Mouse (Mus musculus) hindbrain, postnatal 0 days (tissue): ENCODE measurements around the gene Avpr2. TPM values are rescaled to one million over a fixed set of nuclear protein-coding genes. Genes with fewer than 3 reads are reported as not detected.

Experiments
- ATAC-seq: fragments of 200-750 bp; cut with Nextera tagmentation; 2 replicates; pipeline ENCODE4 v1.8.0; 2017; ENCODE audit warnings: mild to moderate bottlenecking, moderate TSS enrichment, moderate library complexity
- DNase-seq: peaks from one replicate; pipeline ENCODE4 v3.0.0-alpha.2; 2015; ENCODE audit warnings: low spot score
- H3K27ac ChIP-seq: fragments of 300-500 bp; sonication (generic); 2 replicates; pipeline ENCODE4 v1.5.1; 2014; ENCODE audit warnings: mild to moderate bottlenecking
- H3K27me3 ChIP-seq: fragments of 300-500 bp; sonication (generic); 2 replicates; pipeline ENCODE4 v1.6.1; 2014; ENCODE audit warnings: low read length, mixed read lengths; ENCODE audit not compliant: insufficient read depth
- H3K36me3 ChIP-seq: fragments of 300-500 bp; sonication (generic); 2 replicates; pipeline ENCODE4 v1.6.1; 2014; ENCODE audit warnings: low read length, mixed read lengths; ENCODE audit not compliant: insufficient read depth
- H3K4me1 ChIP-seq: fragments of 300-500 bp; sonication (generic); 2 replicates; pipeline ENCODE4 v1.6.1; 2014; ENCODE audit warnings: antibody characterized with exemption, low read length, mixed read lengths; ENCODE audit not compliant: insufficient read depth
- H3K4me2 ChIP-seq: fragments of 300-500 bp; sonication (generic); 2 replicates; pipeline ENCODE4 v1.6.1; 2014; ENCODE audit warnings: low read depth, mild to moderate bottlenecking, low read length, moderate library complexity, mixed read lengths
- H3K4me3 ChIP-seq: fragments of 300-500 bp; sonication (generic); 2 replicates; pipeline ENCODE4 v1.5.1; 2014; ENCODE audit warnings: low read length
- H3K9ac ChIP-seq: fragments of 300-500 bp; sonication (generic); replicated peaks from 2 replicates; pipeline ENCODE4 v1.6.1; 2014; ENCODE audit warnings: mild to moderate bottlenecking, low read length, moderate library complexity, mixed read lengths
- H3K9me3 ChIP-seq: fragments of 300-500 bp; sonication (generic); 2 replicates; pipeline ENCODE4 v1.6.1; 2016; ENCODE audit warnings: low read length, mixed read lengths
- CTCF ChIP-seq: IDR thresholded peaks from 2 replicates; pipeline ENCODE4 v1.5.1; 2016; ENCODE audit warnings: antibody characterized with exemption, control low read depth, low read depth
- WGBS: fragments of 180-500 bp; shearing (Covaris S2); extraction: QIAGEN DNeasy Blood & Tissue Kit; methylation state at CpG from one replicate; pipeline ENCODE4 v1.1.7; 2014; 5-methylcytosine and 5-hydroxymethylcytosine counted together
- polyA plus RNA-seq: library from polyadenylated mRNA; unstranded; fragments of >200 nt; fragmentation: Nextera tagmentation; extraction: Ambion mirVana; gene quantifications from 2 replicates; pipeline ENCODE4 v1.2.1, GENCODE M21; 2015
- total RNA-seq: library from RNA; depleted of rRNA; stranded (reverse); fragments of >200 nt; gene quantifications from 2 replicates; pipeline ENCODE4 v1.2.3, GENCODE M21; 2014

Gene Avpr2
- total and polyA plus RNA-seq, 2 experiments from 2014 or later: not detected

DNA sequence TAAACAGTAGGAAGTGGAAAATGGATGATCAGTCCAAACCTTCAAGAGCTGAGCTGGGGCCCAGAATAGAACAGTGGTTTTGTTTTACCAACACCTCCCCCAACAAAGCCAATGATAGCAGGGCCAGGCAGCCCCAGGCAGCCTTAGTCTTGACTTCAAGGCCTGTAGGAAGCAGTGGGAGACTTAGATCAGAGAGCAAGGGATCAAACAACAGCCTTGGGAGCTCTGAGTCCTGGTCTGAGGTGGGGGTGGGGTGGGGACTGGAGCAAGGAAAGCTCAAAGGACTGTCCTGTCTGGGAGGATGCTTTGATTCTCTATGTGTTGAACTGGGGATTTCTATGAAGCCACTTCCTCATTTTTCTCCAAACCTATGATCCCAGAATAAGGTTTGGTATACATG is 20.4 kb upstream of the Avpr2 start:
- H3K27me3 ChIP-seq: no peaks in the 10 kb centered on the region
- no peak overlapping the region for H3K9ac ChIP-seq
- no peaks in the 10 kb centered on the region for H3K36me3 ChIP-seq
- ATAC-seq (no peak), DNase-seq (no peak)
- no peak for TF ChIP-seq CTCF
- no peak overlapping the region for H3K4me2 ChIP-seq
- H3K9me3 ChIP-seq: no peaks in the 10 kb centered on the region
- H3K4me3 ChIP-seq: no peak overlapping the region
- no peaks in the 10 kb centered on the region for H3K4me1 ChIP-seq
- no peak overlapping the region for H3K27ac ChIP-seq

DNA sequence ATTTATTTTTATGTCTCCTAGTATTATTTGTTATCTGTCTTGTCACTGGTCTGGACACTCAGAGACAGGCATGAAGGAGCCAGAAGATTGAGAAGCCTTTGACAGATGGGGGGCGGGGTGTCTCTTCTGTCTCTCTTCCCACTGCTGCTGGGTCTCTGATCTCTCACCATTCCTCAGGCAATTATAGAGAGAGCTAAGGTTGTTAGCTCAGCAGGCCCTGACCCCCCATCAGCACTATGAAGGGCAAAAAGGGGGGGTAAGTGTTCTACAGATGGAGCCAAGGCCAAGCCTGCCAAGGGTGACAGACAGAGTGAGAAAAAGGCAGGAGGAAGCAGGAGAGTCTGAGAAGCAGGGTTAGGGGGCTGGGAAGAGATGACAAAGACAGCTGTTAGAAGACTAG is 19.9 kb upstream of the Avpr2 start:
- WGBS: 60% methylated on average over 1 of the region's 1 CpGs
- TF ChIP-seq CTCF: no peak
- Histone ChIP-seq H3K9ac (no peak overlapping the region), H3K27ac (no peak overlapping the region), H3K4me3 (no peak overlapping the region), H3K9me3 (no peaks in the 10 kb centered on the region), H3K4me2 (no peak overlapping the region), H3K36me3 (no peaks in the 10 kb centered on the region), H3K27me3 (no peaks in the 10 kb centered on the region), H3K4me1 (no peaks in the 10 kb centered on the region)
- ATAC-seq (no peak), DNase-seq (no peak)

DNA sequence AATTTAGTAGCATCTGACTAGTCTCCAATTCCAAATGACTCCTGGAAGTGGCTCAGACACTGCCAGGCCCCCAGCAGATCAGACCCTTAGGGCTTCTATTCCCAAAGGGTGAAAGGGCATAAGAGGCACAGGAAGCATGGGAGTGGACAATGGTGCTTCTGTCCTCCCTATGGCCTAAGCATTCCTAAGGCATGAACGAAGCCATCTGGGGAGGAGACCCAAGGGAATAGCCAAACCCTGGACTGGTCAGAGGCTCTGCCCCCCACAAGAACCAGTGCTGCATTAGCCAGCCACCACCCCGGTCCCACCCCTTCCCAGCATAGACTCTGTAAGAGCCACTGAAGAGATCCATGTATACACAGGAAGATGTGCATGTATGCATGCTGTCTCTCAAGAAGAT is 16.0 kb upstream of the Avpr2 start:
- WGBS: 74% methylated on average over 2 of the region's 2 CpGs
- Histone ChIP-seq H3K27ac (no peak overlapping the region), H3K36me3 (no peaks in the 10 kb centered on the region), H3K4me3 (no peak overlapping the region), H3K4me1 (no peaks in the 10 kb centered on the region), H3K27me3 (no peaks in the 10 kb centered on the region), H3K9me3 (no peaks in the 10 kb centered on the region), H3K4me2 (peak overlapping the region; percentile 33; the same call in 1 of the 2 replicates), H3K9ac (no peak overlapping the region)
- ATAC-seq: no peak
- no peak for DNase-seq
- no peak for TF ChIP-seq CTCF

DNA sequence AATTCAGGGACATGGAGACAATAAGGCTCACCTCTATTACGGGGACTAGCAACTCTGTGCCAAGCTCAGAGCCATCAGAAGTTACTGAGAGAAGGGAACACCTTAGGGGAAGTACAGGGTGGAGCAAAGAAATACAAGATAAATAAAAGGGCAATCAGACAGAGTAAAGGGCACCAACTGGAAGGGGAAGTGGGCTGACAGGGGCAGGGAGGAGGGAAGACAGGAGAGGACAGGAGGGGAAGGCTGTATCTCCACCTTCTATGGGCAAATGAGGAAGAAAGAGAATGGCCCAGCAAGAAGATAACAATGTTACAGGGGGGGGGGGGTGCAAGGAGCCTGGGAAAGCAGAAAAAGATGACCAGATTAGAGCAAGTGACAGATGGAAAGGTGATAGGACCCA is 14.9 kb upstream of the Avpr2 start:
- WGBS: 55% methylated on average over 1 of the region's 1 CpGs
- Histone ChIP-seq H3K9ac (no peak overlapping the region), H3K9me3 (no peaks in the 10 kb centered on the region), H3K4me3 (no peak overlapping the region), H3K36me3 (no peaks in the 10 kb centered on the region), H3K4me2 (peak overlapping the region; percentile 33), H3K27ac (no peak overlapping the region), H3K4me1 (no peaks in the 10 kb centered on the region), H3K27me3 (no peaks in the 10 kb centered on the region)
- no peak for TF ChIP-seq CTCF
- ATAC-seq (no peak), DNase-seq (no peak)

DNA sequence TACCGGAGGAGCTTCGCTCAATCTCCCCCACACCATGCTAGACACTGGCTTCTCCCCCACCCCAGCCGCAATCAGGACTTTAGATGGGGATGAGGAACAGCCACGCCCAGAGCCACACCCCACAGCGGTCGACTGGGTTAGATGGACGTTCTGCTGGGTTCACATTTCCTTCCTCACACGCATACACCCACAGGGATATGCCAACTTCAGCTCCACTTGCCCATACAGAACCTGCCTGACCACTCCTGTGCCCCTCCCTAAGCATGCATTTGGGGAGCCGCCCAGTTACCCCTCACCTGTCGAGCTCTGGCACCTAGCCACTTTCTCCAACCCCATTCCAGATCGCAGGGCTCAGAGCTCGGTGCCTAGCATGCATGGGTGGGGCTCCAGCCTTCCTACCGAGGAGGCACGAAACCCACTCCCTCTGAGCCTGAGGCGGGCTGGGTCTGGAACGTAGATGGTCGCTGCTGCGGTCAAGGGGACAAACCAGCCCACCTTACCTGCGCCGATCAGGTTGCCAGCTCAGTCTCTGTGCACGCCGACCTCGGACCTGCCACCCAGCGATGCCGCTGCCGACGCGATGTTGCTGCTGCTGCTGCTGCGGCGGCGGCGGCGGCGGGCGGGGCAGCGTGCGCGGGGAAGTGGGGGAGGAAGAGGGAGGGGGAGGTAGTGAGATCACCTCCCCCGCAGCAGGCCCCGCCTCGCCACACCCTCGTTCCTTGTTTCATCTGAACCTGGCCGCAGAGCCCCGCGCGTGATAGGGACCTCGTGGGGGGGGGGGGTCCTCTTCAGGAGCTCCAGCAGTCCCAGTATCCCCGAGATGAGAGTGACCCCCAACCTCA is 11.5 kb upstream of the Avpr2 start:
- Histone ChIP-seq H3K4me1 (no peaks in the 10 kb centered on the region), H3K36me3 (no peaks in the 10 kb centered on the region), H3K4me2 (peak overlapping the region; percentile 55), H3K9ac (peak overlapping the region; percentile 50), H3K9me3 (no peaks in the 10 kb centered on the region), H3K27ac (peak overlapping the region; percentile 74), H3K27me3 (no peaks in the 10 kb centered on the region), H3K4me3 (peak overlapping the region; percentile 54)
- 38% methylated on average over 35 of the region's 48 CpGs for WGBS
- ATAC-seq: peak; percentile 69
- TF ChIP-seq CTCF: no peak
- peak; percentile 65 for DNase-seq

DNA sequence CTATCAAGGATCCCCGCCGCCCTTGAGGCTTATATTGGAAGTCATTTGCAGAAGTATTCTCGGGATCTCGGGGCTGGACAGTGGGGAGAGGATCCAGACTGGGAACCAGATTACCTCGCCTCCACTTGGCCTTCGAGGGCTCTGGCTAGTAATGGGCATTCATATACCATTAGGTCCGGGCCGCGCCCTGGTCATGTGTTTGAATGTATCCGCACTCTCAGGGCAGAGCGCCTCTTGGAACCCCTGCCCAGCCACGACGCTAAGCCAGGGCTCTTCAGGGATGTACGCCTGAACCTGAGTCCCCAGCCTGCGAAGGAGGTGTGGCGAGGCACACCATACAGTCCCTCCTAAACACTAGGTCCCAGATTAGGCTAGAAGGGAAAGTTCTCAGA is 10.9 kb upstream of the Avpr2 start:
- H3K4me3 ChIP-seq: peak overlapping the region; percentile 54
- ATAC-seq: peak; percentile 55
- H3K4me1 ChIP-seq: no peaks in the 10 kb centered on the region
- H3K4me2 ChIP-seq: peak overlapping the region; percentile 55
- H3K9ac ChIP-seq: peak overlapping the region; percentile 50
- DNase-seq: no peak
- peak overlapping the region; percentile 74 for H3K27ac ChIP-seq
- H3K27me3 ChIP-seq: no peaks in the 10 kb centered on the region
- no peaks in the 10 kb centered on the region for H3K9me3 ChIP-seq
- no peaks in the 10 kb centered on the region for H3K36me3 ChIP-seq
- WGBS: 36% methylated on average over 16 of the region's 16 CpGs
- TF ChIP-seq CTCF: no peak

DNA sequence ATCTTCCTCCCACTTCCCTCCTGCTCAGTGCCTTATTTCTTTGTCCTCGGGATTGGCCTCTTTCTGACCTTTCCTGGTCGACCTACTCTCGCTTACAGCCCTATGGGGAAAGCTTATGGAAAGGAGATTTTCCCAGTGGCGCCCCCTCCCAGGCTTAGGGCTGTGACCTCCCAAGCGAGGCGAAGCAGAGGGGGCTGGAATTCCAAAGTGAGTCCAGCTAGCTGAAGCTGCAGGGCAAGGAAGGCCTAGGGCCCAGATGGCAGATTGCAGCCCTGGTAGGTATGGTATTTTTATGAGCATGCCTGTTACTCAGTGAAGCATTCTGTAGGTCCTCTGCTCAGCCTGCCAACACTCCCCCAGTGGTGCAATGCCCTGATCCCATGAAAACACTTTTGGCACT is 10.4 kb upstream of the Avpr2 start:
- ATAC-seq (peak; percentile 24; the same call in 1 of the 2 replicates), DNase-seq (no peak)
- Histone ChIP-seq H3K4me1 (no peaks in the 10 kb centered on the region), H3K9ac (peak overlapping the region; percentile 50), H3K4me3 (peak overlapping the region; percentile 54; the same call in 1 of the 2 replicates), H3K27ac (peak overlapping the region; percentile 74; the same call in 1 of the 2 replicates), H3K9me3 (no peaks in the 10 kb centered on the region), H3K36me3 (no peaks in the 10 kb centered on the region), H3K27me3 (no peaks in the 10 kb centered on the region), H3K4me2 (peak overlapping the region; percentile 55)
- 16% methylated on average over 6 of the region's 6 CpGs for WGBS
- no peak for TF ChIP-seq CTCF
